Mouse (Mus musculus): Measurements from ENCODE around the gene Slc24a2. TPM values are rescaled to one million over a fixed set of nuclear protein-coding genes. Genes with fewer than 3 reads are reported as not detected.

The Slc24a2 gene
- polyA plus RNA-seq, 1 experiment from 2014 or later = 0.01 TPM

DNA sequence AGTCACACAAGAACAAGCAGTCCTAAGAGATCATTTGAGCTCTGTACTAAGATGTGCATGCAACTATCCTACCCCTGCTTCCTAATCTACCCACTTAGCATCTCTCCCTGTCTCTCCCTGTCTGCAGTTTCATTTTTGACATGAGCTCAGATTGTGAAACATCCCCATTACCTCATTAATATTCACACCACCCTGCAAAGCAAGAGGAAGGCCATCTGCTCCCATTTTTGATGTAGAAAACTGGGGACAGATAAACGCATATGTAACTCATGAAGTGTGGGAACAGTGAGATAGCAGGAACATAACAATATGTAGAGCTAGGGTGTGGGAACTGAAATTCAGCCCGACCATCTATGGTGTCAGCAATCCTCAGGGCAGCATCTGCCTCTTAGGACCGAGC lies 19.7 kb downstream of the Slc24a2 start:
- no peaks in the 10 kb centered on the region for H3K9me3 ChIP-seq (ENCODE audit: control insufficient read depth, low read length)
- H3K27me3 ChIP-seq (ENCODE audit: control insufficient read depth, insufficient read depth, low read length) = no peaks in the 10 kb centered on the region
- 87% methylated on average over 3 of the region's 3 CpGs for whole genome bisulfite sequencing
- ATAC-seq (ENCODE audit: insufficient number of reproducible peaks, low FRiP score, low TSS enrichment, low read depth) = no peak
- DNase-seq (ENCODE audit: low spot score) = no peak
- H3K4me2 ChIP-seq (ENCODE audit: low read depth, severe bottlenecking) = no peak overlapping the region
- H3K4me3 ChIP-seq (ENCODE audit: low read depth, low read length) = no peak overlapping the region
- no peak overlapping the region for H3K9ac ChIP-seq (ENCODE audit: low read length)
- no peaks in the 10 kb centered on the region for H3K4me1 ChIP-seq (ENCODE audit: control insufficient read depth, insufficient read depth, low read length)
- H3K36me3 ChIP-seq (ENCODE audit: control insufficient read depth, insufficient read depth, low read length) = no peaks in the 10 kb centered on the region
- no peak overlapping the region for H3K27ac ChIP-seq (replicated peaks; ENCODE audit: low read depth, low read length)

- H3K9me3 ChIP-seq (ENCODE audit: control insufficient read depth, low read length) = no peaks in the 10 kb centered on the region
- no peaks in the 10 kb centered on the region for H3K36me3 ChIP-seq (ENCODE audit: control insufficient read depth, insufficient read depth, low read length)
- H3K4me1 ChIP-seq (ENCODE audit: control insufficient read depth, insufficient read depth, low read length) = no peaks in the 10 kb centered on the region
- no peak for DNase-seq (ENCODE audit: low spot score)
- no peak overlapping the region for H3K4me3 ChIP-seq (ENCODE audit: low read depth, low read length)
- H3K27me3 ChIP-seq (ENCODE audit: control insufficient read depth, insufficient read depth, low read length) = no peaks in the 10 kb centered on the region
- no peak overlapping the region for H3K4me2 ChIP-seq (ENCODE audit: low read depth, severe bottlenecking)
- no peak overlapping the region for H3K9ac ChIP-seq (ENCODE audit: low read length)
- WGBS = 64% methylated on average over 2 of the region's 2 CpGs
- no peak overlapping the region for H3K27ac ChIP-seq (replicated peaks; ENCODE audit: low read depth, low read length)
- no peak for ATAC-seq (ENCODE audit: insufficient number of reproducible peaks, low FRiP score, low TSS enrichment, low read depth)
Observed at GRCm38 (mm10) chr4:87202081-87202480, 28.2 kb downstream of the Slc24a2 start.

GRCm38 (mm10) chr4:87201229-87201628 lies 29.0 kb downstream of the Slc24a2 start:
- Histone ChIP-seq H3K9ac (ENCODE audit: low read length) (no peak overlapping the region), H3K4me3 (ENCODE audit: low read depth, low read length) (no peak overlapping the region), H3K27me3 (ENCODE audit: control insufficient read depth, insufficient read depth, low read length) (no peaks in the 10 kb centered on the region), H3K36me3 (ENCODE audit: control insufficient read depth, insufficient read depth, low read length) (no peaks in the 10 kb centered on the region), H3K4me1 (ENCODE audit: control insufficient read depth, insufficient read depth, low read length) (no peaks in the 10 kb centered on the region), H3K9me3 (ENCODE audit: control insufficient read depth, low read length) (no peaks in the 10 kb centered on the region), H3K4me2 (ENCODE audit: low read depth, severe bottlenecking) (no peak overlapping the region), H3K27ac (replicated peaks; ENCODE audit: low read depth, low read length) (no peak overlapping the region)
- ATAC-seq (ENCODE audit: insufficient number of reproducible peaks, low FRiP score, low TSS enrichment, low read depth) (no peak), DNase-seq (ENCODE audit: low spot score) (no peak)
- 85% methylated on average over 3 of the region's 3 CpGs for WGBS

DNA sequence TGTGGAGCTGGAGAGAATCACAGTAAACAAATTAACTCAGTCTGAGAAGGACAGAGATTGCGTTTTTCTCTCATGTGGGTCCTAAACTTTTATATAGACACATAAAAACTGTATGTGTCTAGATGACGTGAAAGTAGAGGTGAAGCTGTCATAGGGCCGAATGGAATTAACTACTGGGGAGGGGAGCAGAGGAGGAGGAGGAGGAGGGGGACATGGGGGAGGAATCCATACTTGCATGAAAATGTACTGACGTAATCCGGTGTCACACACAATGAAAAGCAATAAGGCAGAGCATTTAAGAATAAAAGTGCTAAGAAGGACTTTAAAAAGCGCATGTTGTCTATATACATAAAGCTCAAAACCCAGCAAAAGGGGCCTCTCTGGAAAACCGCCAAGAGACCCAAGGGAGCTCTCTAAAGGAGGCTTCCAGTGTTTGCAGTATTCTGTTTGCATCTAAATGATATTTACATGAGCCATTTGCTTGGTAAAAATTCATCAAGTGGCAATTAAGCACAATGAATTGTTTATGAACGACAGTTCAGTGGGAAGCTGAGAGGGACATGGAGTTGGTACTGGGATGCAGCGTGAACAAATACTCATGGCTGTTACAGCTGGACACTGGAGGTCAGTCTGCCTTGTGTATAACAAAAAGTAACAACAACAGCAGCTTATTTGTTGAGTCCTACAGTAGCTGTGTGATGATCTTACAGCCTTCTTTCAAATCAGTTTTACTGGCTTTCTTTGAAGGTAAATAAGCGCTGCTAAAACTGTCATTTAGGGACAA lies 45.9 kb downstream of the Slc24a2 start:
- H3K9ac ChIP-seq (ENCODE audit: low read length) = no peak overlapping the region
- no peaks in the 10 kb centered on the region for H3K4me1 ChIP-seq (ENCODE audit: control insufficient read depth, insufficient read depth, low read length)
- no peak overlapping the region for H3K4me2 ChIP-seq (ENCODE audit: low read depth, severe bottlenecking)
- H3K36me3 ChIP-seq (ENCODE audit: control insufficient read depth, insufficient read depth, low read length) = no peaks in the 10 kb centered on the region
- H3K27ac ChIP-seq (replicated peaks; ENCODE audit: low read depth, low read length) = no peak overlapping the region
- no peak for DNase-seq (ENCODE audit: low spot score)
- no peaks in the 10 kb centered on the region for H3K9me3 ChIP-seq (ENCODE audit: control insufficient read depth, low read length)
- H3K27me3 ChIP-seq (ENCODE audit: control insufficient read depth, insufficient read depth, low read length) = no peaks in the 10 kb centered on the region
- no peak for ATAC-seq (ENCODE audit: insufficient number of reproducible peaks, low FRiP score, low TSS enrichment, low read depth)
- no peak overlapping the region for H3K4me3 ChIP-seq (ENCODE audit: low read depth, low read length)
- 79% methylated on average over 10 of the region's 10 CpGs for WGBS

DNA sequence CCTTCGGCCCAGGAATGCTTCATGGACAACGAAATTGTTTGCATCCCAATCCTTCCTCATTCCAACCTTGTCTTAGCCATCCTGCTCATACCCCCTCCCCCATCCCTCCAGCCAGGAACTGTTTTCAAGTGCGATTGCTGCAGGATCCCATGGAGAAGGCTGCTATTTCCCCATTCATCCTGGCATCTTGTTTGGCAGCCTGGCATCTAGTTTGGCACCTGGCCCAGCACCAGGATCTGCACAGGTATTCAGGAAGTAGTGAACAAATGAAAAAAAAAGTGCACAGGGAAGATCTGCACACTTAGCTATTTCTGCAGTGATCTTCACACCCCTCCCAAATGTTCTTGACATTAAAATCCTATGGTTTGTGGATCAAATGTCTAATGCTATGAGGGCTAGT lies 53.2 kb downstream of the Slc24a2 start:
- no peak for ATAC-seq (ENCODE audit: insufficient number of reproducible peaks, low FRiP score, low TSS enrichment, low read depth)
- no peaks in the 10 kb centered on the region for H3K27me3 ChIP-seq (ENCODE audit: control insufficient read depth, insufficient read depth, low read length)
- H3K4me3 ChIP-seq (ENCODE audit: low read depth, low read length) = no peak overlapping the region
- H3K4me2 ChIP-seq (ENCODE audit: low read depth, severe bottlenecking) = no peak overlapping the region
- no peaks in the 10 kb centered on the region for H3K4me1 ChIP-seq (ENCODE audit: control insufficient read depth, insufficient read depth, low read length)
- WGBS = 70% methylated on average over 3 of the region's 3 CpGs
- no peaks in the 10 kb centered on the region for H3K9me3 ChIP-seq (ENCODE audit: control insufficient read depth, low read length)
- DNase-seq (ENCODE audit: low spot score) = no peak
- H3K9ac ChIP-seq (ENCODE audit: low read length) = no peak overlapping the region
- H3K36me3 ChIP-seq (ENCODE audit: control insufficient read depth, insufficient read depth, low read length) = no peaks in the 10 kb centered on the region
- no peak overlapping the region for H3K27ac ChIP-seq (replicated peaks; ENCODE audit: low read depth, low read length)

DNA sequence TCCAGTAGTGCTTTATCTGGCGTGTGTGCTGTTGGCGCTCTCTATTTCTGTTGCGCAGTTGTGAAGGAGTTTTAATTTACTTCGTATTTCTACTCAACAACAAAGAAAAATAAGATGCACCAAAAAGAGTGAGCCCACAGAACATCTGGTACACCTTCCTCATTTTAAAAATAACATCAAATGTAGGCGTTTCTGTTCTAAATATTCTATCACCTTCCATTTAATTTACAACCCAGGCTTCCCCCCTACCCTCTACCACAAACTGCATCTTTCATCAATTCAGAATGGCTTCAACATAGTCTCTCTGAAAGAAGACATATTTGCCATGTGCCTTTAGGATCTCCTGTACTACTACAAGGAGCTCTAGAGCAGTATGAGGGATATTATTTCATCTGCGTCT lies 66.3 kb downstream of the Slc24a2 start:
- Histone ChIP-seq H3K4me3 (ENCODE audit: low read depth, low read length) (no peak overlapping the region), H3K36me3 (ENCODE audit: control insufficient read depth, insufficient read depth, low read length) (no peaks in the 10 kb centered on the region), H3K27ac (replicated peaks; ENCODE audit: low read depth, low read length) (no peak overlapping the region), H3K4me1 (ENCODE audit: control insufficient read depth, insufficient read depth, low read length) (no peaks in the 10 kb centered on the region), H3K4me2 (ENCODE audit: low read depth, severe bottlenecking) (no peak overlapping the region), H3K27me3 (ENCODE audit: control insufficient read depth, insufficient read depth, low read length) (no peaks in the 10 kb centered on the region), H3K9me3 (ENCODE audit: control insufficient read depth, low read length) (no peaks in the 10 kb centered on the region), H3K9ac (ENCODE audit: low read length) (no peak overlapping the region)
- 90% methylated on average over 6 of the region's 6 CpGs for WGBS
- ATAC-seq (ENCODE audit: insufficient number of reproducible peaks, low FRiP score, low TSS enrichment, low read depth) (no peak), DNase-seq (ENCODE audit: low spot score) (no peak)

DNA sequence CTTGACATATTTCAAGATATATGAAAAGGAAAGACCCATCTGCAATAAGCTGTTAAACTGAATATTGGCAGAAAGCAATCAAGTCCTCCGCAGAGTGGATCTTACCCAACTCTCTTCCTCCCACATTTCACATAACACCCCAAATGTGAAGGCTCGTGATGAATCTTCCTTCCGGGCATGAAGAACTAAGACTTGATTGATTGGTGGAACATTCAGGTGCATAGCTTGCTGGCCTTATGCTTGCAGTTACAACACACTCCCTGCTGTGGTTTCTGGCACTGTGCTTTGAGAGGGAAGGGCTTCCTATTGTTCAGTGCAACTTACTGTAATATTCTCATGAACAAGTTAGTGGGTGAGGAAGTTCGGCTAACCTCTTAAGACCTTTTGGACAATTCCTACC lies 72.2 kb downstream of the Slc24a2 start:
- Histone ChIP-seq H3K9me3 (ENCODE audit: control insufficient read depth, low read length) (no peaks in the 10 kb centered on the region), H3K27ac (replicated peaks; ENCODE audit: low read depth, low read length) (no peak overlapping the region), H3K4me2 (ENCODE audit: low read depth, severe bottlenecking) (no peak overlapping the region), H3K4me1 (ENCODE audit: control insufficient read depth, insufficient read depth, low read length) (no peaks in the 10 kb centered on the region), H3K36me3 (ENCODE audit: control insufficient read depth, insufficient read depth, low read length) (no peaks in the 10 kb centered on the region), H3K4me3 (ENCODE audit: low read depth, low read length) (no peak overlapping the region), H3K27me3 (ENCODE audit: control insufficient read depth, insufficient read depth, low read length) (no peaks in the 10 kb centered on the region), H3K9ac (ENCODE audit: low read length) (no peak overlapping the region)
- ATAC-seq (ENCODE audit: insufficient number of reproducible peaks, low FRiP score, low TSS enrichment, low read depth) (no peak), DNase-seq (ENCODE audit: low spot score) (no peak)
- 88% methylated on average over 4 of the region's 4 CpGs for WGBS

GRCm38 (mm10) chr4:87151990-87152389 lies 78.3 kb downstream of the Slc24a2 start:
- Histone ChIP-seq H3K9me3 (ENCODE audit: control insufficient read depth, low read length) (no peaks in the 10 kb centered on the region), H3K9ac (ENCODE audit: low read length) (no peak overlapping the region), H3K27me3 (ENCODE audit: control insufficient read depth, insufficient read depth, low read length) (no peaks in the 10 kb centered on the region), H3K4me1 (ENCODE audit: control insufficient read depth, insufficient read depth, low read length) (0 out of 2 replicates have a peak, but pooled peaks cover 2% of the 10 kb centered on the region), H3K36me3 (ENCODE audit: control insufficient read depth, insufficient read depth, low read length) (no peaks in the 10 kb centered on the region), H3K27ac (replicated peaks; ENCODE audit: low read depth, low read length) (no peak overlapping the region), H3K4me2 (ENCODE audit: low read depth, severe bottlenecking) (no peak overlapping the region), H3K4me3 (ENCODE audit: low read depth, low read length) (no peak overlapping the region)
- ATAC-seq (ENCODE audit: insufficient number of reproducible peaks, low FRiP score, low TSS enrichment, low read depth) (no peak), DNase-seq (ENCODE audit: low spot score) (no peak)
- 83% methylated on average over 7 of the region's 7 CpGs for WGBS

GRCm38 (mm10) chr4:87149584-87149983 lies 80.7 kb downstream of the Slc24a2 start:
- Histone ChIP-seq H3K9ac (ENCODE audit: low read length) (no peak overlapping the region), H3K27ac (replicated peaks; ENCODE audit: low read depth, low read length) (no peak overlapping the region), H3K4me2 (ENCODE audit: low read depth, severe bottlenecking) (no peak overlapping the region), H3K4me3 (ENCODE audit: low read depth, low read length) (no peak overlapping the region), H3K9me3 (ENCODE audit: control insufficient read depth, low read length) (no peaks in the 10 kb centered on the region), H3K36me3 (ENCODE audit: control insufficient read depth, insufficient read depth, low read length) (no peaks in the 10 kb centered on the region), H3K27me3 (ENCODE audit: control insufficient read depth, insufficient read depth, low read length) (no peaks in the 10 kb centered on the region), H3K4me1 (ENCODE audit: control insufficient read depth, insufficient read depth, low read length) (0 out of 2 replicates have a peak, but pooled peaks cover 2% of the 10 kb centered on the region)
- WGBS = 36% methylated on average over 2 of the region's 2 CpGs
- DNase-seq (ENCODE audit: low spot score) (no peak), ATAC-seq (ENCODE audit: insufficient number of reproducible peaks, low FRiP score, low TSS enrichment, low read depth) (no peak)

All from limb, embryonic 11.5 days (tissue).